Mouse (Mus musculus) lung, postnatal 0 days (tissue): Measurements from ENCODE around the gene Slc22a21.
"Not testable (repeated sequence)": the region's sequence is repeated elsewhere in the genome, so short reads cannot be mapped to it uniquely, and the experiment has no call there.

ENCODE experiments used
- CTCF ChIP-seq: IDR thresholded peaks from 2 replicates; pipeline ENCODE4 v1.5.1; 2016; ENCODE audit warnings: antibody characterized with exemption, mild to moderate bottlenecking
- EP300 ChIP-seq: IDR thresholded peaks from 2 replicates; pipeline ENCODE4 v1.6.1; 2016; ENCODE audit warnings: antibody characterized with exemption, mild to moderate bottlenecking, control low read depth

DNA sequence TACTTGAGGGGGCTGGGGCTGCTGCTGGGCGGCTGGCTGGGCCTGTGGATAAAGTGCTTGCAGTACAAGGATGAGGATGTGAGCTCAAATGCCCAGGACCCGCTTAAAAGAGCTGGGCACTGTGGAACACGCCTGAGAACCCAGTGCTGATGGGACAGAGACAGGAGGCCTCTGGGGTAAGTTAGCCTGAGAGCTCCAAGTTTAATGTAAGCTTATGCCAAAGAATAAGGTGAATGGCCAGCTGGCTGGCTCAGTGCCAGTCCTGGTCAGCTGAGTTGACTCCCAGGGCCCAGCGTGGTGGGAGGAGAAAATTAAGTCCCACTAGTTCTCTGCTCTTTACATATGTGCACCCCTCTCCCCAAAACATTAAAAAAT lies 48.2 kb downstream of the Slc22a21 start:
- TF ChIP-seq CTCF, EP300: not testable (repeated sequence)
